Mouse (Mus musculus) midbrain, embryonic 12.5 days (tissue): Measurements from ENCODE around the gene Homer2. TPM values are rescaled to one million over a fixed set of nuclear protein-coding genes. Genes with fewer than 3 reads are reported as not detected.

Experiments used
- ATAC-seq: fragments of 200-750 bp; cut with Nextera tagmentation; 2 replicates; pipeline ENCODE4 v1.8.0; 2017; ENCODE audit warnings: low read depth, moderate TSS enrichment, moderate library complexity; ENCODE audit not compliant: low FRiP score
- H3K27ac ChIP-seq: fragments of 300-500 bp; sonication (generic); replicated peaks from 2 replicates; pipeline ENCODE4 v1.5.1; 2016; ENCODE audit warnings: mild to moderate bottlenecking
- H3K27me3 ChIP-seq: fragments of 300-500 bp; sonication (generic); 2 replicates; pipeline ENCODE4 v1.6.1; 2016; ENCODE audit warnings: mild to moderate bottlenecking
- H3K36me3 ChIP-seq: fragments of 300-500 bp; sonication (generic); 2 replicates; pipeline ENCODE4 v1.6.1; 2016
- H3K4me1 ChIP-seq: fragments of 300-500 bp; sonication (generic); 2 replicates; pipeline ENCODE4 v1.6.1; 2016
- H3K4me2 ChIP-seq: fragments of 300-500 bp; sonication (generic); replicated peaks from 2 replicates; pipeline ENCODE4 v1.6.1; 2016; ENCODE audit warnings: mild to moderate bottlenecking, moderate library complexity
- H3K4me3 ChIP-seq: fragments of 300-500 bp; sonication (generic); 2 replicates; pipeline ENCODE4 v1.5.1; 2016; ENCODE audit warnings: mild to moderate bottlenecking
- H3K9ac ChIP-seq: fragments of 300-500 bp; sonication (generic); replicated peaks from 2 replicates; pipeline ENCODE4 v1.6.1; 2016; ENCODE audit warnings: mild to moderate bottlenecking, moderate library complexity
- H3K9me3 ChIP-seq: fragments of 300-500 bp; sonication (generic); 2 replicates; pipeline ENCODE4 v1.6.1; 2016; ENCODE audit warnings: mild to moderate bottlenecking
- WGBS: fragments of 180-500 bp; shearing (Covaris S2); methylation state at CpG from one replicate; pipeline ENCODE4 v1.1.7; 2016; 5-methylcytosine and 5-hydroxymethylcytosine counted together
- polyA plus RNA-seq: library from polyadenylated mRNA; unstranded; fragments of >200 nt; fragmentation: Nextera tagmentation; extraction: Ambion mirVana; gene quantifications from 2 replicates; pipeline ENCODE4 v1.2.1, GENCODE M21; 2016

Homer2 gene
- polyA plus RNA-seq, 1 experiment from 2014 or later = 20.7 TPM

GRCm38 (mm10) chr7:81666585-81666984 lies 40.7 kb downstream of the Homer2 start:
- ATAC-seq = no peak
- no peaks in the 10 kb centered on the region for H3K4me1 ChIP-seq
- no peaks in the 10 kb centered on the region for H3K36me3 ChIP-seq
- no peak overlapping the region for H3K9ac ChIP-seq
- no peak overlapping the region for H3K4me3 ChIP-seq
- H3K9me3 ChIP-seq = no peaks in the 10 kb centered on the region
- 95% methylated on average over 9 of the region's 9 CpGs for WGBS
- H3K27me3 ChIP-seq = no peaks in the 10 kb centered on the region
- H3K27ac ChIP-seq = no peak overlapping the region
- H3K4me2 ChIP-seq = no peak overlapping the region

GRCm38 (mm10) chr7:81663057-81663456 lies 44.3 kb downstream of the Homer2 start:
- H3K27ac ChIP-seq = no peak overlapping the region
- no peaks in the 10 kb centered on the region for H3K9me3 ChIP-seq
- H3K9ac ChIP-seq = no peak overlapping the region
- no peak overlapping the region for H3K4me3 ChIP-seq
- H3K36me3 ChIP-seq = no peaks in the 10 kb centered on the region
- H3K4me2 ChIP-seq = no peak overlapping the region
- no peak for ATAC-seq
- no peaks in the 10 kb centered on the region for H3K4me1 ChIP-seq
- H3K27me3 ChIP-seq = no peaks in the 10 kb centered on the region
- WGBS = 67% methylated on average over 3 of the region's 3 CpGs

- peaks cover 29% of the 10 kb centered on the region for H3K4me1 ChIP-seq
- no peak overlapping the region for H3K4me3 ChIP-seq
- ATAC-seq = no peak
- no peaks in the 10 kb centered on the region for H3K36me3 ChIP-seq
- H3K4me2 ChIP-seq = no peak overlapping the region
- no peaks in the 10 kb centered on the region for H3K9me3 ChIP-seq
- WGBS = 89% methylated on average over 2 of the region's 2 CpGs
- no peaks in the 10 kb centered on the region for H3K27me3 ChIP-seq
- H3K9ac ChIP-seq = no peak overlapping the region
- H3K27ac ChIP-seq = no peak overlapping the region
Measured at GRCm38 (mm10) chr7:81657631-81658347, 49.5 kb downstream of the Homer2 start.

- no peak for ATAC-seq
- Histone ChIP-seq H3K9ac (no peak overlapping the region), H3K4me1 (peaks cover 34% of the 10 kb centered on the region), H3K27ac (no peak overlapping the region), H3K36me3 (no peaks in the 10 kb centered on the region), H3K4me2 (no peak overlapping the region), H3K27me3 (no peaks in the 10 kb centered on the region), H3K4me3 (no peak overlapping the region), H3K9me3 (no peaks in the 10 kb centered on the region)
- WGBS = 78% methylated on average over 3 of the region's 3 CpGs
Measured at GRCm38 (mm10) chr7:81657055-81657454, 50.3 kb downstream of the Homer2 start.

- H3K4me1 ChIP-seq = peaks cover 38% of the 10 kb centered on the region
- no peak overlapping the region for H3K27ac ChIP-seq
Measured at GRCm38 (mm10) chr7:81656635-81657034, 50.7 kb downstream of the Homer2 start.

GRCm38 (mm10) chr7:81654946-81655718 lies 52.2 kb downstream of the Homer2 start:
- H3K9ac ChIP-seq = no peak overlapping the region
- no peak overlapping the region for H3K4me3 ChIP-seq
- no peak for ATAC-seq
- no peaks in the 10 kb centered on the region for H3K27me3 ChIP-seq
- H3K27ac ChIP-seq = no peak overlapping the region
- H3K9me3 ChIP-seq = no peaks in the 10 kb centered on the region
- no peaks in the 10 kb centered on the region for H3K36me3 ChIP-seq
- no peak overlapping the region for H3K4me2 ChIP-seq
- WGBS = 65% methylated on average over 9 of the region's 9 CpGs
- peaks cover 50% of the 10 kb centered on the region for H3K4me1 ChIP-seq

More at GRCm38 (mm10) chr7:81656635-81657034, 50.7 kb downstream of the Homer2 start:
- Histone ChIP-seq H3K4me3 (no peak overlapping the region), H3K9me3 (no peaks in the 10 kb centered on the region), H3K27me3 (no peaks in the 10 kb centered on the region), H3K9ac (no peak overlapping the region), H3K4me2 (no peak overlapping the region), H3K36me3 (no peaks in the 10 kb centered on the region)
- ATAC-seq = 0 out of 2 replicates have a peak, but pooled peaks have one; percentile 30
- 58% methylated on average over 8 of the region's 8 CpGs for WGBS

GRCm38 (mm10) chr7:81653988-81654387 lies 53.3 kb downstream of the Homer2 start:
- no peaks in the 10 kb centered on the region for H3K9me3 ChIP-seq
- H3K27me3 ChIP-seq = no peaks in the 10 kb centered on the region
- 62% methylated on average over 8 of the region's 8 CpGs for WGBS
- no peak overlapping the region for H3K9ac ChIP-seq
- no peak for ATAC-seq
- H3K36me3 ChIP-seq = no peaks in the 10 kb centered on the region
- no peak overlapping the region for H3K27ac ChIP-seq
- peaks cover 61% of the 10 kb centered on the region for H3K4me1 ChIP-seq
- no peak overlapping the region for H3K4me2 ChIP-seq
- H3K4me3 ChIP-seq = no peak overlapping the region

- H3K27ac ChIP-seq = no peak overlapping the region
- H3K4me3 ChIP-seq = no peak overlapping the region
- H3K4me1 ChIP-seq = peaks cover 65% of the 10 kb centered on the region
- 74% methylated on average over 2 of the region's 2 CpGs for WGBS
- no peak overlapping the region for H3K9ac ChIP-seq
- H3K4me2 ChIP-seq = no peak overlapping the region
- no peaks in the 10 kb centered on the region for H3K27me3 ChIP-seq
- H3K9me3 ChIP-seq = no peaks in the 10 kb centered on the region
- ATAC-seq = no peak
- no peaks in the 10 kb centered on the region for H3K36me3 ChIP-seq
Measured at GRCm38 (mm10) chr7:81652296-81652695, 55.0 kb downstream of the Homer2 start.

- no peak overlapping the region for H3K4me2 ChIP-seq
- H3K36me3 ChIP-seq = no peaks in the 10 kb centered on the region
- H3K9me3 ChIP-seq = no peaks in the 10 kb centered on the region
- peak overlapping the region; percentile 60 for H3K27ac ChIP-seq
- no peaks in the 10 kb centered on the region for H3K27me3 ChIP-seq
- no peak overlapping the region for H3K9ac ChIP-seq
- H3K4me3 ChIP-seq = no peak overlapping the region
- 53% methylated on average over 5 of the region's 5 CpGs for WGBS
- peaks cover 62% of the 10 kb centered on the region for H3K4me1 ChIP-seq
- 0 out of 2 replicates have a peak, but pooled peaks have one; percentile 21 for ATAC-seq
Measured at GRCm38 (mm10) chr7:81651284-81651683, 56.0 kb downstream of the Homer2 start.

- Histone ChIP-seq H3K4me2 (0 out of 2 replicates have a peak overlapping the region, but pooled peaks have one; percentile 6), H3K4me3 (no peak overlapping the region), H3K27ac (no peak overlapping the region; the same call in 1 of the 2 replicates), H3K9me3 (no peaks in the 10 kb centered on the region), H3K27me3 (no peaks in the 10 kb centered on the region), H3K9ac (no peak overlapping the region), H3K4me1 (peaks cover 52% of the 10 kb centered on the region), H3K36me3 (no peaks in the 10 kb centered on the region)
- no peak; the same call in 1 of the 2 replicates for ATAC-seq
- WGBS = 65% methylated on average over 8 of the region's 8 CpGs
Measured at GRCm38 (mm10) chr7:81649270-81649669, 58.1 kb downstream of the Homer2 start.

- Histone ChIP-seq H3K9me3 (no peaks in the 10 kb centered on the region), H3K4me3 (no peak overlapping the region), H3K4me2 (no peak overlapping the region), H3K4me1 (peaks cover 38% of the 10 kb centered on the region), H3K27me3 (no peaks in the 10 kb centered on the region), H3K27ac (no peak overlapping the region), H3K9ac (no peak overlapping the region), H3K36me3 (no peaks in the 10 kb centered on the region)
- ATAC-seq = no peak
- WGBS = 60% methylated on average over 5 of the region's 5 CpGs
Measured at GRCm38 (mm10) chr7:81647959-81648358, 59.4 kb downstream of the Homer2 start.

GRCm38 (mm10) chr7:81644551-81645235 lies 62.6 kb downstream of the Homer2 start:
- no peak overlapping the region for H3K27ac ChIP-seq
- peaks cover 11% of the 10 kb centered on the region; the same call in 1 of the 2 replicates for H3K4me1 ChIP-seq
- H3K4me3 ChIP-seq = no peak overlapping the region
- ATAC-seq = no peak
- no peaks in the 10 kb centered on the region for H3K36me3 ChIP-seq
- H3K9ac ChIP-seq = no peak overlapping the region
- H3K9me3 ChIP-seq = no peaks in the 10 kb centered on the region
- H3K4me2 ChIP-seq = no peak overlapping the region
- 83% methylated on average over 7 of the region's 7 CpGs for WGBS
- no peaks in the 10 kb centered on the region for H3K27me3 ChIP-seq
